Mouse (Mus musculus) kidney, adult 2 months (tissue): ENCODE results near the gene Slc25a26.

ENCODE experiments used
- CTCF ChIP-seq: fragments of 200-500 bp; conservative IDR thresholded peaks from 2 replicates; pipeline ENCODE4 v1.5.1; 2011; ENCODE audit warnings: low read depth, mild to moderate bottlenecking, control low read depth, low read length, moderate library complexity, mixed read lengths; ENCODE audit not compliant: insufficient read depth, insufficient read length
- POLR2A ChIP-seq: fragments of 200-500 bp; IDR thresholded peaks from one replicate; pipeline ENCODE4 v1.6.1; 2011; ENCODE audit warnings: low read depth, low read length, control low read depth

DNA sequence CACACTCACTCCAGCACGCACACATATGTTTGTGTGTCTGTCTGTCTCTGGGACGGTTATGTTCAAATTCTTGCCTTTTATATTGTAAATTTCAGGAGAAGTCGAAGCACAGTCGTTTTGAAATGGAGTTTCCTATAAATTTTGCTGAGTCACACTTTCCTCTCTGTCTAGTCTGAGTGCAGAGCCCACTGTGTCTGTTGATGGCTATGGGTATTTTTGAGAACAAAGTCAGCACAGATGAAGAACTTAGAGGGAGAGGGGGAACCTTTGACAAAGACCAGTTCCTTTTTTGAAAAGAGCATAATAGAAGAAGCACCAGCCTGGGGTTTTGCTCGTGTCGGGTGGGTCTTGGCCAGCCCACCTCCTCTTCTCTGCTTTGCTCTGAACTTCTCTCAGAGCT lies 9.1 kb downstream of the Slc25a26 start:
- no peak for TF ChIP-seq CTCF
- no peak for TF ChIP-seq POLR2A
